21 mouse cellular contexts compared by ENCODE assay signal in genomic region chr3:69475850-69476450, GRCm38 (mm10).
A peak's percentile ranks its signal among the peaks of the same experiment; 100 is the strongest.
DNase-seq lines count a peak whose midpoint lies in the region; ATAC-seq and TF ChIP-seq lines count a peak whose summit lies in the region.
"Had no signal": no experiment of that assay in that cellular context is flagged by ENCODE, and none has a peak within 500 bp of the region (broad histone marks: within the 10 kb centered on the region; RNA-seq: fewer than 3 reads in every experiment).

No protein-coding gene starts in this region.

- no peaks in the 10 kb centered on the region for H3K27me3 ChIP-seq in heart, embryonic 10.5 days (ENCODE audit: insufficient read depth, poor library complexity, severe bottlenecking)
- no peaks in the 10 kb centered on the region for H3K27me3 ChIP-seq in hindbrain, embryonic 12.5 days
- H3K27me3 ChIP-seq in hindbrain, embryonic 11.5 days (ENCODE audit: control insufficient read depth, insufficient read depth, low read length), result no peaks in the 10 kb centered on the region
- no peaks in the 10 kb centered on the region for H3K27me3 ChIP-seq in lung, embryonic 16.5 days (ENCODE audit: control insufficient read depth, insufficient read depth, low read depth, low read length)
- H3K27me3 ChIP-seq in forebrain, postnatal 0 days (ENCODE audit: insufficient read depth, low read length), result no peaks in the 10 kb centered on the region
- H3K27me3 ChIP-seq: embryonic facial prominence, embryonic 15.5 days; kidney, embryonic 15.5 days; midbrain, embryonic 12.5 days; neural tube, embryonic 12.5 days had no signal

- no peak overlapping the region for H3K4me3 ChIP-seq in heart, embryonic 10.5 days
- no peak overlapping the region for H3K4me3 ChIP-seq in hindbrain, embryonic 12.5 days
- H3K4me3 ChIP-seq in hindbrain, embryonic 11.5 days (ENCODE audit: low read depth, low read length), result no peak overlapping the region
- H3K4me3 ChIP-seq in lung, embryonic 16.5 days (ENCODE audit: low read length), result no peak overlapping the region
- no peak overlapping the region for H3K4me3 ChIP-seq in forebrain, postnatal 0 days (ENCODE audit: low read depth, low read length)
- H3K4me3 ChIP-seq: embryonic facial prominence, embryonic 15.5 days; kidney, embryonic 15.5 days; midbrain, embryonic 12.5 days; neural tube, embryonic 12.5 days had no signal

- DNase-seq in heart, embryonic 10.5 days (ENCODE audit: low spot score), result no peak
- DNase-seq in heart, postnatal 4 days, result no peak
- DNase-seq in hindbrain, embryonic 11.5 days (ENCODE audit: low spot score), result no peak
- DNase-seq in lung, postnatal 14 days, result no peak
- no peak for DNase-seq in forebrain, postnatal 0 days
- no peak for DNase-seq in kidney, postnatal 10 days
- DNase-seq: adrenal gland, postnatal 36 days; cerebellum, postnatal 36 days; lung, adult 2 months; thymus, adult 18-20 months; thymus, postnatal 4 days had no signal

- WGBS in heart, embryonic 10.5 days, result 37% methylated on average over 12 of the region's 12 CpGs
- 60% methylated on average over 12 of the region's 12 CpGs for WGBS in hindbrain, embryonic 12.5 days
- WGBS in hindbrain, embryonic 11.5 days, result 63% methylated on average over 12 of the region's 12 CpGs
- 37% methylated on average over 12 of the region's 12 CpGs for WGBS in lung, embryonic 16.5 days
- 63% methylated on average over 12 of the region's 12 CpGs for WGBS in forebrain, postnatal 0 days

- H3K27ac ChIP-seq in heart, embryonic 10.5 days, result 0 out of 2 replicates have a peak overlapping the region, but pooled peaks have one; percentile 36
- H3K27ac ChIP-seq in hindbrain, embryonic 12.5 days, result peak overlapping the region; percentile 18; the same call in 1 of the 2 replicates
- H3K27ac ChIP-seq in hindbrain, embryonic 11.5 days (ENCODE audit: low read depth, low read length), result no peak overlapping the region
- H3K27ac ChIP-seq in lung, embryonic 16.5 days (ENCODE audit: low read length), result no peak overlapping the region
- H3K27ac ChIP-seq in forebrain, postnatal 0 days (ENCODE audit: low read depth, low read length), result no peak overlapping the region
- H3K27ac ChIP-seq: embryonic facial prominence, embryonic 15.5 days; kidney, embryonic 15.5 days; midbrain, embryonic 12.5 days; neural tube, embryonic 12.5 days had no signal

- H3K4me2 ChIP-seq in hindbrain, embryonic 12.5 days (replicated peaks), result no peak overlapping the region
- H3K4me2 ChIP-seq in hindbrain, embryonic 11.5 days (replicated peaks; ENCODE audit: low read depth, low read length), result no peak overlapping the region
- H3K4me2 ChIP-seq in lung, embryonic 16.5 days (ENCODE audit: low read depth, low read length), result no peak overlapping the region
- no peak overlapping the region for H3K4me2 ChIP-seq in forebrain, postnatal 0 days (ENCODE audit: low read depth)
- H3K4me2 ChIP-seq: embryonic facial prominence, embryonic 15.5 days; kidney, embryonic 15.5 days; liver, embryonic 11.5 days; midbrain, embryonic 12.5 days; neural tube, embryonic 12.5 days had no signal

- H3K9me3 ChIP-seq in heart, embryonic 10.5 days, result no peaks in the 10 kb centered on the region
- 0 out of 2 replicates have a peak, but pooled peaks cover 6% of the 10 kb centered on the region for H3K9me3 ChIP-seq in hindbrain, embryonic 12.5 days (replicated peaks)
- no peaks in the 10 kb centered on the region for H3K9me3 ChIP-seq in hindbrain, embryonic 11.5 days (ENCODE audit: control insufficient read depth, low read length)
- H3K9me3 ChIP-seq in lung, embryonic 16.5 days (ENCODE audit: control insufficient read depth, low read length), result 0 out of 2 replicates have a peak, but pooled peaks cover 2% of the 10 kb centered on the region
- no peaks in the 10 kb centered on the region for H3K9me3 ChIP-seq in forebrain, postnatal 0 days (ENCODE audit: low read length)
- H3K9me3 ChIP-seq: embryonic facial prominence, embryonic 15.5 days; G1E; kidney, embryonic 15.5 days had no signal

- H3K36me3 ChIP-seq in heart, embryonic 10.5 days, result no peaks in the 10 kb centered on the region
- no peaks in the 10 kb centered on the region for H3K36me3 ChIP-seq in hindbrain, embryonic 12.5 days
- no peaks in the 10 kb centered on the region for H3K36me3 ChIP-seq in hindbrain, embryonic 11.5 days (ENCODE audit: control insufficient read depth, insufficient read depth, low read length)
- H3K36me3 ChIP-seq in lung, embryonic 16.5 days (ENCODE audit: control insufficient read depth, insufficient read depth, low read length), result no peaks in the 10 kb centered on the region
- no peaks in the 10 kb centered on the region for H3K36me3 ChIP-seq in forebrain, postnatal 0 days (ENCODE audit: insufficient read depth)
- H3K36me3 ChIP-seq: embryonic facial prominence, embryonic 15.5 days; G1E; kidney, embryonic 15.5 days; midbrain, embryonic 12.5 days; neural tube, embryonic 12.5 days had no signal

- no peak overlapping the region for H3K9ac ChIP-seq in hindbrain, embryonic 12.5 days
- H3K9ac ChIP-seq in hindbrain, embryonic 11.5 days (ENCODE audit: low read depth, low read length), result no peak overlapping the region
- no peak overlapping the region for H3K9ac ChIP-seq in lung, embryonic 16.5 days (ENCODE audit: low read length)
- H3K9ac ChIP-seq in forebrain, postnatal 0 days, result no peak overlapping the region
- H3K9ac ChIP-seq: embryonic facial prominence, embryonic 15.5 days; kidney, embryonic 15.5 days; midbrain, embryonic 12.5 days; neural tube, embryonic 12.5 days had no signal

- TF ChIP-seq CTCF in forebrain, postnatal 0 days (IDR thresholded peaks at IDR 0.05; ENCODE audit: low read depth), result no peak

- H3K4me1 ChIP-seq in heart, embryonic 10.5 days, result peaks cover 13% of the 10 kb centered on the region
- peaks cover 20% of the 10 kb centered on the region for H3K4me1 ChIP-seq in hindbrain, embryonic 12.5 days
- no peaks in the 10 kb centered on the region for H3K4me1 ChIP-seq in hindbrain, embryonic 11.5 days (replicated peaks; ENCODE audit: control insufficient read depth, insufficient read depth, low read length)
- no peaks in the 10 kb centered on the region for H3K4me1 ChIP-seq in lung, embryonic 16.5 days (replicated peaks; ENCODE audit: control insufficient read depth, insufficient read depth, low read length)
- H3K4me1 ChIP-seq in forebrain, postnatal 0 days (ENCODE audit: insufficient read depth), result no peaks in the 10 kb centered on the region
- H3K4me1 ChIP-seq: kidney, embryonic 15.5 days had no signal

- no peak for ATAC-seq in hindbrain, embryonic 12.5 days (ENCODE audit: low FRiP score)
- ATAC-seq in hindbrain, embryonic 11.5 days (ENCODE audit: low FRiP score), result no peak
- ATAC-seq in lung, embryonic 16.5 days (ENCODE audit: low read depth), result peak; percentile 57; the same call in 1 of the 2 replicates
- ATAC-seq in forebrain, postnatal 0 days, result no peak
- ATAC-seq: forebrain, embryonic 16.5 days; inflammation-experienced regulatory T-cells, adult 6 months had no signal

Comparison
In these comparisons a context has a peak if more than half of its experiments do, and no peak if none do; other contexts are left out.
1. H3K27ac ChIP-seq: peak in heart, embryonic 10.5 days (single experiment) and hindbrain, embryonic 12.5 days (single experiment); none in hindbrain, embryonic 11.5 days (single experiment), lung, embryonic 16.5 days (single experiment) and forebrain, postnatal 0 days (single experiment).